Mouse (Mus musculus): ENCODE measurements around the gene Gm3250.
"Not testable (repeated sequence)": the region's sequence is repeated elsewhere in the genome, so short reads cannot be mapped to it uniquely, and the experiment has no call there.

Gm3250 gene

DNA sequence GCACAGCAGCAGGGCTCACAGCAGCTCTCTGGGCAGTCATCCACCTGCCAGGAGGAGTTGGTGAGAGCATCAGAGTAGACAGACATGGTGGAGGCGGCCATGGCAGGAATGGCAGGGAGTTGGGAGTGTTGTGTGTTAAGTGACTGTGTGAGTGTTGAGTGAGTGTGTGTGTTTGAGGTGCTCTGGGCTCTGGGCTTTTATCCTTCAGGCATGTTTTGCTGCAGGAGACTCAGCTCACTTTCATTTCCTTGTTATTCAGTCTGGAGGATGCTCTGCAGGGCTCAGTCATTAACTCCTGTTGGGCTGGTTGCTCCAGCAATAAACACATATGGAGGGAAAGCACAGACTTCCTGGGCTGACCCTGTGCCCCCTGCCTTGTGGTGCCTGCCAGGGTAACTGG is at the start of gene Gm3250:
Gene Gm3250 (minus strand): TSS at position 101 of the 400 bp plus-strand sequence.
- not testable (repeated sequence) for DNase-seq (ENCODE audit: low spot score)

- DNase-seq (ENCODE audit: low spot score) = no peak
Observed at GRCm38 (mm10) chr10:77826951-77827350, 44.6 kb upstream of the Gm3250 start, which contains the start of gene Krtap10-4. Gene Krtap10-4 (minus strand): TSS chr10:77827095.

GRCm38 (mm10) chr10:77819203-77819602 is 36.9 kb upstream of the Gm3250 start:
- no peak for DNase-seq (ENCODE audit: low spot score)

DNA sequence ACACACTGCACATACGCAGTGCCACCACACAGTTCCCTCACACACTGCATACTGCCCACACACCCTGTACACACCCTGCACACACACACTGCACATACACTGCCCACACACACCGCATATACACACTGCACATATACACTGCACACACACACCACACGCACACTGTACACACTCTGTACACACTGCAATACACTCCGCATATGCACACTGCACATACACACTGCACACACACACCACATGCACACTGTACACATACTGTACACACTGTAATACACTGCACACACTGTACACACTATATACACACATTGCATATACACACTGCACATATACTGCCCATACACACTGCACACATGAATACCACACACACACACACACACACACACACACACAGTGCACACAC is 36.2 kb upstream of the Gm3250 start:
- no peak for DNase-seq (ENCODE audit: low spot score)

- no peak for DNase-seq (ENCODE audit: low spot score)
Observed at GRCm38 (mm10) chr10:77815514-77815913, 33.2 kb upstream of the Gm3250 start.

DNA sequence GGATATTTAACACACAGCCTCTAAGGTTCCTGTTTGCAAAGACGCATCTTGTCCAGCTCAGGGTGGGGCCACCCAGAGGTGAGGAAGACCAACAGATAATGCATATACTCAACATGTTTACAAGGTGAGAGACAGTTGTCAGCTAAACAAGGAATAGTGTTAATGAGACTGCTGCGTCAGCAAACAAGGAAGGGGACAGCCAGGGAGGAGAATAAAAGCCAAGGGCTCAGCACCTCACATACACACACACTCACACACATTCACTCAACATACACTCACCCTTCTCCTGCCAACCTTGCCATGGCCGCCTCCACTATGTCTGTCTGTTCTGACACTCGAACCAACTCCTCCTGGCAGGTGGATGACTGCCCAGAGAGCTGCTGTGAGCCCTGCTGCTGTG is 32.0 kb upstream of the Gm3250 start, which contains the start of gene Gm2696:
Gene Gm2696 (plus strand): TSS at position 301 of the 400 bp plus-strand sequence.
- no peak for DNase-seq (ENCODE audit: low spot score)

DNA sequence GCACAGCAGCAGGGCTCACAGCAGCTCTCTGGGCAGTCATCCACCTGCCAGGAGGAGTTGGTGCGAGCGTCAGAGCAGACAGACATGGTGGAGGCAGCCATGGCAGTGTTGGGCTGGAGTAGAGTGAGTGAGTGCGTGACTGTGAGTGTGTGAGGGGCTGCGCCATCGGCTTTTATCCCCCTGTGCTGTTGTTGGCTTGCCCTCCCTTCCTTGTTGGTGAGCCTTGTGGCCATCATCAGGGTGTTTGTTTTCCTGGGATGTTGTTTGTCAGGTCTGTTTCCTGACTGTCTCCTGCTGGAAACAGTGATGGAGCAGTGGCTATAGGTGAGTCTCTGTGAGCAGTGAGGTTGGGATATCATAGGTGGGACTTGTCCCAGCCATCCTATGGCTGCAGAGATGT is 29.4 kb upstream of the Gm3250 start, which contains the start of gene Gm9507:
Gene Gm9507 (minus strand): TSS at position 101 of the 400 bp plus-strand sequence.
- no peak for DNase-seq (ENCODE audit: low spot score)

- DNase-seq (ENCODE audit: low spot score) = no peak
Observed at GRCm38 (mm10) chr10:77804095-77804494, 21.8 kb upstream of the Gm3250 start.

DNA sequence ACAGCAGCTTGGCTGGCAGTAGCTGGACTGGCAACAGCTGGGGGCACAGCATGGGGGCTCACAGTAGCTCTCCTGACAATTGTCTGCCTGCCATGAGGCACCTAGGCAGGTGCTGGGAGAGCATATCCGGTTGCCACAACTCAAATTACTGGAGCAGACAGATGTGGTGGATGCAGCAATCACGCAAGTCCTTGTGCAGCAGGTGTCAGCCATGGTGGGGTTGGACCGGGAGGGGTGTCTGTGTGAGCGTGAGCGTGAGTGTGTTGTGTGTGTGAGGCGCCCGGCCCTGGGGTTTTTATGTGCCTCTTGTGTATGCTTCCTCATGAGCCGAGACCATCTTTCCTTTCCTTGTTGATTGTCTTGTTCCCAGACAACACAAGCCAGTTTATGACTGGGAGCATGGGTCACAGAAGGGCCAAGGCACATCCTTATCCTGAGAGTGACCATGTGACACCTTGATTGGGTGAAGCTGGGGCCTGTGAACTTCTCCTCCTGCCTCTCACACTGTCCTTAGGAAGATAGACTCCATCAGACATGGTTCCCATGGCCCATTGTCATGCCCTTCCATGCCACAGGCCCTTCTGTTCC is 16.7 kb upstream of the Gm3250 start, which contains the start of gene Gm19668:
Gene Gm19668 (minus strand): TSS at position 213 of the 588 bp plus-strand sequence.
- DNase-seq (ENCODE audit: low spot score) = no peak

DNA sequence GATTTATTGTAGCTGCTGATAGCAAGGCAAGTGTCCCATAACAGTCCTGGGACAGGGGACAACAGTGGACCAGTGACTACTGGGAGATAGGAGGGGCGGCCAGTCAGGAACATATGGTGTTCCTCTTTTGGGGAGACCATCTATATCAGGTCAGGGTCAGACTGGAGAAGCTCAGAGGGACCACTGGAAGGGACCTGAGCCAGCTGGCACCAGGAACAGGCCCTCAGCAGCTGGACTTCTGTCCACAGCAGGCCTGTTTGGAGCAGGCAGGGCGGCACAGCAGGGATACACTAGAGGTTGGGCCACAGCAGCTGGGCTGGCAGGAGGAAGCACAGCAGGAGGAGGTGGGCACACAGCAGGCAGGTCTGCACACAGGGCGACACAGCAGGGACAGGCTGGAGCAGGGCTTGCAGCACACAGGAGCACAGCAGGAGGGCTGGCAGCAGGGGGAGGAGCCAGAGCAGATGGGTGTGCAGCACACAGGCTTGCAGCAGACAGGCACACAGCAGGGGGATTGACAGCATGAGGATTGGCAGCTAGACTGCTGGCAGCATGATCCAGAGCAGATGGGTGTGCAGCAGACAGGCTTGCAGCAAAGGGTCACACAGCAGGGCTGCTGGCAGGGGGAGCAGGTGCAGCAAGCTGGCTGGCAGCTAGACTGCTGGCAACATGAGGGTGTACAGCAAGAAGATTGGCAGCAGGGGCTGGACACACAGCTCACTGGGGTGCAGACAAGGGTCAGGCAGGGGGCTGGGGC is 16.0 kb upstream of the Gm3250 start:
- not testable (repeated sequence) for DNase-seq (ENCODE audit: low spot score)

DNA sequence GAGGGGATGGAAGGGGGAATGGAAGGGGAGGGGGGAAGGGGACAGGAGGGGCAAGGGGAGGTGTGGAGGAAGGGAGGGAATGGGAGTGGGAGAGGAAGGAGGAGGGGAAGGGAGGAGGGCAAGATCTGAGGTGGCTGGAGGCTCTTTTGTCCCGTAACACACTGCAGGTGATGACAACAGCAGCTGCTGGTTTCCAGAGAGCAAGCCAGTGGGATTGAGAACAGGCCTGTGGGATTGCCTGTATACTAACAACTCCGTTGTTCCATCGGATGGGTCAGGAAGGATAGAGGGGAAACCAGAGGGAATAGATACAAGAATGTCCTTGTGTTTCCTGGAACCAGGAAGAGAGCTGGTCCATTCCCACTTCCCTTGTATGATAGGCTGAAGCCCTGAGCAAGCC is 15.3 kb upstream of the Gm3250 start:
- no peak for DNase-seq (ENCODE audit: low spot score)

DNA sequence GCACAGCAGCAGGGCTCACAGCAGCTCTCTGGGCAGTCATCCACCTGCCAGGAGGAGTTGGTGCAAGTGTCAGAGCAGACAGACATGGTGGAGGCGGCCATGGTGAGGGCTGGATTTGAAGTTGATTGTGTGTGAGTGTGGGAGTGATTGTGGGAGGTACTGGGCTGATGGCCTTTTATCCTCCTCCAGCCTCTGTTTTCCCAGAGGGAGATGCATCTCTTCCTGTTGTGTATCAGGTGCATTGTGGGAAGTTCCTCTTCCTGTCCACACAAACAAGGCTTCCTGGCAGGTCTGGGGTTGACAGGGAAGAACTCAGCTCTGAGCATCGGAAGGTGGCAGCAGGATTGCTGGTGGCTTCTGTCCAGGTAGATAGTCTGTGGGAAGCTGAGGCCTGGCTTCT is 12.6 kb upstream of the Gm3250 start, which contains the start of gene Gm9639:
Gene Gm9639 (minus strand): TSS at position 101 of the 400 bp plus-strand sequence.
- DNase-seq (ENCODE audit: low spot score) = no peak

- no peak for DNase-seq (ENCODE audit: low spot score)
Observed at GRCm38 (mm10) chr10:77788621-77789020, 6.3 kb upstream of the Gm3250 start.

DNA sequence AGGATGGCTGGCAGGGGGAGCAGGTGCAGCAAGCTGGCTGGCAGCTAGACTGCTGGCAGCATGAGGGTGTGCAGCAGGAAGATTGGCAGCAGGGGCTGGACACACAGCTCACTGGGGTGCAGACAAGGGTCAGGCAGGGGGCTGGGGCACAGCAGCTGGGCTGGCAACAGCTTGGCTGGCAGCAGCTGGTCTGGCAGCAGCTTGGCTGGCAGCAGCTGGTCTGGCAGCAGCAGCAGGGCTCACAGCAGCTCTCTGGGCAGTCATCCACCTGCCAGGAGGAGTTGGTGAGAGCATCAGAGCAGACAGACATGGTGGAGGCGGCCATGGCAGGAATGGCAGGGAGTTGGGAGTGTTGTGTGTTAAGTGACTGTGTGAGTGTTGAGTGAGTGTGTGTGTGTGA is 5.5 kb upstream of the Gm3250 start, which contains the start of gene Gm7137:
Gene Gm7137 (minus strand): TSS at position 325 of the 400 bp plus-strand sequence.
- DNase-seq (ENCODE audit: low spot score) = not testable (repeated sequence)

- not testable (repeated sequence) for DNase-seq (ENCODE audit: low spot score)
Observed at GRCm38 (mm10) chr10:77783396-77783795, 1.1 kb upstream of the Gm3250 start.

DNA sequence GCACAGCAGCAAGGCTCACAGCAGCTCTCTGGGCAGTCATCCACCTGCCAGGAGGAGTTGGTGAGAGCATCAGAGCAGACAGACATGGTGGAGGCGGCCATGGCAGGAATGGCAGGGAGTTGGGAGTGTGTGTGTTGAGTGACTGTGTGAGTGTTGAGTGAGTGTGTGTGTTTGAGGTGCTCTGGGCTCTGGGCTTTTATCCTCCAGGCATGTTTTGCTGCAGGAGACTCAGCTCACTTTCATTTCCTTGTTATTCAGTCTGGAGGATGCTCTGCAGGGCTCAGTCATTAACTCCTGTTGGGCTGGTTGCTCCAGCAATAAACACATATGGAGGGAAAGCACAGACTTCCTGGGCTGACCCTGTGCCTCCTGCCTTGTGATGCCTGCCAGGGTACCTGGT is 5.5 kb downstream of the Gm3250 start, which contains the start of gene Gm7138:
Gene Gm7138 (minus strand): TSS at position 101 of the 400 bp plus-strand sequence.
- DNase-seq (ENCODE audit: low spot score) = not testable (repeated sequence)

GRCm38 (mm10) chr10:77772142-77772541 is 10.2 kb downstream of the Gm3250 start:
- not testable (repeated sequence) for DNase-seq (ENCODE audit: low spot score)

GRCm38 (mm10) chr10:77771225-77771624 is 11.1 kb downstream of the Gm3250 start, which contains the start of gene Gm3238:
Gene Gm3238 (minus strand): TSS chr10:77771325.
- DNase-seq (ENCODE audit: low spot score) = not testable (repeated sequence)

DNA sequence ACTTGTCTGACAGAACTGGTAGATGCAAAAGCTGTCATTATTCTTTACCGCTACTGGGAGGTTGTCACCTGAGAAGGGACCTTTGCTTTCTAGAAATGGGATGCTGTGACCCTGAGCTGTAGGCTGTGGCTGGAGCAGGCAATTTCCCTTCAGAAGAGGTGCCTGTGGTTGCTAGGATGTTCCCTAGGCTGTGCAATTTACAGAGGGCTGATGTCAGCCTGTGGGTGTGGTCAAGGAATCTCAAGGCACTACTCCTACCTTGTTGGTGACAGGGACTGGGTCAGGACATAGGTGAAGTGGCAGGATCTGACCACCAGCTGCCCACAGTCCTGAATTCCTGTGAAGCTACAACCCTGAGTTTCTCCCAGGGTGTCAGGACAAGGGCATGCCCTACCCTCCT is 12.6 kb downstream of the Gm3250 start:
- DNase-seq (ENCODE audit: low spot score) = no peak

- not testable (repeated sequence) for DNase-seq (ENCODE audit: low spot score)
Observed at GRCm38 (mm10) chr10:77759582-77759981, 22.8 kb downstream of the Gm3250 start, which contains the start of gene Gm3233. Gene Gm3233 (minus strand): TSS chr10:77759682.

DNA sequence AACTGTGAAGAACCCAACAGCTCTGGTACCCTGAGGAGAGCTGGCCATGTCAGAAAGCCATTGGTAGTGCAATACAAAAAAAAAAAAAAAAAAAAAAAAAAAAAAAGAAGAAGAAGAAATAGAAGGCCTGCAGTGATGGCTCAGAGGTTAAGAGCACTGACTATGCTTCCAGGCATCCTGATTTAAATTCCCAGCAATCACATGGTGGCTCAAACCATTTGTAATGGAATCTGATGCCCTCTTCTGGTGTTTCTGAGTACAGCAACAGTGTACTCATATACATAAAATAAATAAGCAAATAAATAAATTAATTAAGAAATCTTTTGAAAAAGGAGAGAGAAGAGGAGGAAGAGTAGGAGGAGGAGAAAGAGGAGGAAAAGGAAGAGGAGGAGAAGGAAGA is 28.9 kb downstream of the Gm3250 start:
- no peak for DNase-seq (ENCODE audit: low spot score)

DNA sequence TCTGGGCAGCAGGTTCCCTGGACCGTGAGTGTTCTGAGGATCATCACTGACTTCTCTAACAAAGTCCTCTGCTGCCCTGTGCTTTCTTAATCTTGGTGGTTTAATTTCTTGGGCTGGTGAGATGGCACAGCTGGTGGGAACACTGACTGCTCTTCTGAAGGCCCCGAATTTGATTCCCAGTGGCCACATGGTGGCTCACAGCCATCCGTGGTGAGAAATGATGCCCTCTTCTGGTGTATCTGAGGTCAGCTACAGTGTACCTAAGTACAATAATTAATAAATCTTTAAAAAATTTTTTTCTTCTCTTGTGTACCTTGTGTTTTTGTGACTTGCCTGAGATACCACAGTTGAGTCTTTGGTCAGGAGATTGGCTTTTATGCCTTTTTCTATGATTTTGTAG is 30.0 kb downstream of the Gm3250 start:
- not testable (repeated sequence) for DNase-seq (ENCODE audit: low spot score)

- not testable (repeated sequence) for DNase-seq (ENCODE audit: low spot score)
Observed at GRCm38 (mm10) chr10:77751254-77751653, 31.1 kb downstream of the Gm3250 start, which contains the start of gene Gm9736. Gene Gm9736 (minus strand): TSS chr10:77751354.
